Mouse (Mus musculus): ENCODE measurements around the gene Pan3.

The Pan3 gene

GRCm38 (mm10) chr5:147429535-147430305 is at the start of gene Pan3:
Pan3 (plus strand) TSS chr5:147430161.
- Histone ChIP-seq H3K27me3 (ENCODE audit: control insufficient read depth, insufficient read depth, low read length, poor library complexity, severe bottlenecking) (no peaks in the 10 kb centered on the region), H3K36me3 (ENCODE audit: control insufficient read depth, insufficient read depth, low read length, poor library complexity, severe bottlenecking) (no peaks in the 10 kb centered on the region)

GRCm38 (mm10) chr5:147381396-147381795 is 48.6 kb upstream of the Pan3 start:
- no peaks in the 10 kb centered on the region for H3K36me3 ChIP-seq (ENCODE audit: control insufficient read depth, insufficient read depth, low read length, poor library complexity, severe bottlenecking)
- no peak for DNase-seq (ENCODE audit: low read depth, low spot score)
- no peaks in the 10 kb centered on the region for H3K27me3 ChIP-seq (ENCODE audit: control insufficient read depth, insufficient read depth, low read length, poor library complexity, severe bottlenecking)

More at GRCm38 (mm10) chr5:147429535-147430305, at the start of gene Pan3:
- DNase-seq (ENCODE audit: low read depth, low spot score): peak; percentile 94

GRCm38 (mm10) chr5:147386865-147387264 is 43.1 kb upstream of the Pan3 start:
- Histone ChIP-seq H3K27me3 (ENCODE audit: control insufficient read depth, insufficient read depth, low read length, poor library complexity, severe bottlenecking) (no peaks in the 10 kb centered on the region), H3K36me3 (ENCODE audit: control insufficient read depth, insufficient read depth, low read length, poor library complexity, severe bottlenecking) (no peaks in the 10 kb centered on the region)
- no peak for DNase-seq (ENCODE audit: low read depth, low spot score)

GRCm38 (mm10) chr5:147388376-147389008 is 41.5 kb upstream of the Pan3 start:
- no peaks in the 10 kb centered on the region for H3K36me3 ChIP-seq (ENCODE audit: control insufficient read depth, insufficient read depth, low read length, poor library complexity, severe bottlenecking)
- no peak for DNase-seq (ENCODE audit: low read depth, low spot score)
- no peaks in the 10 kb centered on the region for H3K27me3 ChIP-seq (ENCODE audit: control insufficient read depth, insufficient read depth, low read length, poor library complexity, severe bottlenecking)

GRCm38 (mm10) chr5:147389052-147389451 is 40.9 kb upstream of the Pan3 start:
- no peaks in the 10 kb centered on the region for H3K36me3 ChIP-seq (ENCODE audit: control insufficient read depth, insufficient read depth, low read length, poor library complexity, severe bottlenecking)
- no peaks in the 10 kb centered on the region for H3K27me3 ChIP-seq (ENCODE audit: control insufficient read depth, insufficient read depth, low read length, poor library complexity, severe bottlenecking)
- no peak for DNase-seq (ENCODE audit: low read depth, low spot score)

- no peak for DNase-seq (ENCODE audit: low read depth, low spot score)
- H3K27me3 ChIP-seq (ENCODE audit: control insufficient read depth, insufficient read depth, low read length, poor library complexity, severe bottlenecking): no peaks in the 10 kb centered on the region
- no peaks in the 10 kb centered on the region for H3K36me3 ChIP-seq (ENCODE audit: control insufficient read depth, insufficient read depth, low read length, poor library complexity, severe bottlenecking)
These were observed 39.2 kb upstream of the Pan3 start for GRCm38 (mm10) chr5:147390772-147391171.

- peak; percentile 49 for DNase-seq (ENCODE audit: low read depth, low spot score)
- H3K36me3 ChIP-seq (ENCODE audit: control insufficient read depth, insufficient read depth, low read length, poor library complexity, severe bottlenecking): no peaks in the 10 kb centered on the region
- H3K27me3 ChIP-seq (ENCODE audit: control insufficient read depth, insufficient read depth, low read length, poor library complexity, severe bottlenecking): no peaks in the 10 kb centered on the region
These were observed 37.2 kb upstream of the Pan3 start for GRCm38 (mm10) chr5:147392667-147393213.

GRCm38 (mm10) chr5:147395050-147395449 is 34.9 kb upstream of the Pan3 start:
- peak; percentile 47 for DNase-seq (ENCODE audit: low read depth, low spot score)
- Histone ChIP-seq H3K36me3 (ENCODE audit: control insufficient read depth, insufficient read depth, low read length, poor library complexity, severe bottlenecking) (no peaks in the 10 kb centered on the region), H3K27me3 (ENCODE audit: control insufficient read depth, insufficient read depth, low read length, poor library complexity, severe bottlenecking) (no peaks in the 10 kb centered on the region)

GRCm38 (mm10) chr5:147399843-147400504 is 30.0 kb upstream of the Pan3 start, which contains the start of gene Flt3:
Flt3 (minus strand) TSS chr5:147400489.
- Histone ChIP-seq H3K27me3 (ENCODE audit: control insufficient read depth, insufficient read depth, low read length, poor library complexity, severe bottlenecking) (no peaks in the 10 kb centered on the region), H3K36me3 (ENCODE audit: control insufficient read depth, insufficient read depth, low read length, poor library complexity, severe bottlenecking) (no peaks in the 10 kb centered on the region)
- DNase-seq (ENCODE audit: low read depth, low spot score): peak; percentile 82

GRCm38 (mm10) chr5:147400505-147400979 is 29.4 kb upstream of the Pan3 start:
- no peak for DNase-seq (ENCODE audit: low read depth, low spot score)
- Histone ChIP-seq H3K27me3 (ENCODE audit: control insufficient read depth, insufficient read depth, low read length, poor library complexity, severe bottlenecking) (no peaks in the 10 kb centered on the region), H3K36me3 (ENCODE audit: control insufficient read depth, insufficient read depth, low read length, poor library complexity, severe bottlenecking) (no peaks in the 10 kb centered on the region)

GRCm38 (mm10) chr5:147401024-147401423 is 28.9 kb upstream of the Pan3 start:
- Histone ChIP-seq H3K36me3 (ENCODE audit: control insufficient read depth, insufficient read depth, low read length, poor library complexity, severe bottlenecking) (no peaks in the 10 kb centered on the region), H3K27me3 (ENCODE audit: control insufficient read depth, insufficient read depth, low read length, poor library complexity, severe bottlenecking) (no peaks in the 10 kb centered on the region)
- DNase-seq (ENCODE audit: low read depth, low spot score): peak; percentile 17

- Histone ChIP-seq H3K36me3 (ENCODE audit: control insufficient read depth, insufficient read depth, low read length, poor library complexity, severe bottlenecking) (no peaks in the 10 kb centered on the region), H3K27me3 (ENCODE audit: control insufficient read depth, insufficient read depth, low read length, poor library complexity, severe bottlenecking) (no peaks in the 10 kb centered on the region)
- DNase-seq (ENCODE audit: low read depth, low spot score): peak; percentile 48
These were observed 27.5 kb upstream of the Pan3 start for GRCm38 (mm10) chr5:147402505-147402904.

- peak; percentile 38 for DNase-seq (ENCODE audit: low read depth, low spot score)
- H3K36me3 ChIP-seq (ENCODE audit: control insufficient read depth, insufficient read depth, low read length, poor library complexity, severe bottlenecking): no peaks in the 10 kb centered on the region
- no peaks in the 10 kb centered on the region for H3K27me3 ChIP-seq (ENCODE audit: control insufficient read depth, insufficient read depth, low read length, poor library complexity, severe bottlenecking)
These were observed 23.8 kb upstream of the Pan3 start for GRCm38 (mm10) chr5:147406135-147406534.

GRCm38 (mm10) chr5:147408731-147409130 is 21.2 kb upstream of the Pan3 start:
- Histone ChIP-seq H3K36me3 (ENCODE audit: control insufficient read depth, insufficient read depth, low read length, poor library complexity, severe bottlenecking) (no peaks in the 10 kb centered on the region), H3K27me3 (ENCODE audit: control insufficient read depth, insufficient read depth, low read length, poor library complexity, severe bottlenecking) (no peaks in the 10 kb centered on the region)
- no peak for DNase-seq (ENCODE audit: low read depth, low spot score)

- DNase-seq (ENCODE audit: low read depth, low spot score): peak; percentile 45
- no peaks in the 10 kb centered on the region for H3K27me3 ChIP-seq (ENCODE audit: control insufficient read depth, insufficient read depth, low read length, poor library complexity, severe bottlenecking)
These were observed 19.4 kb upstream of the Pan3 start for GRCm38 (mm10) chr5:147410585-147410984.

More at GRCm38 (mm10) chr5:147410585-147410984, 19.4 kb upstream of the Pan3 start:
- no peaks in the 10 kb centered on the region for H3K36me3 ChIP-seq (ENCODE audit: control insufficient read depth, insufficient read depth, low read length, poor library complexity, severe bottlenecking)
